Mouse (Mus musculus) central nervous system, embryonic 14 days (tissue): Measurements from ENCODE around the gene Zcchc2. TPM values are rescaled to one million over a fixed set of nuclear protein-coding genes. Genes with fewer than 3 reads are reported as not detected.

Experiments
- polyA plus RNA-seq: library from polyadenylated mRNA; depleted of rRNA; stranded (reverse); fragments of >200 nt; gene quantifications from 2 replicates; pipeline ENCODE4 v1.2.3, GENCODE M21; 2012; rRNA removed

The Zcchc2 gene
- 10.7 and 12.1 TPM in 2 replicates for polyA plus RNA-seq

DNA sequence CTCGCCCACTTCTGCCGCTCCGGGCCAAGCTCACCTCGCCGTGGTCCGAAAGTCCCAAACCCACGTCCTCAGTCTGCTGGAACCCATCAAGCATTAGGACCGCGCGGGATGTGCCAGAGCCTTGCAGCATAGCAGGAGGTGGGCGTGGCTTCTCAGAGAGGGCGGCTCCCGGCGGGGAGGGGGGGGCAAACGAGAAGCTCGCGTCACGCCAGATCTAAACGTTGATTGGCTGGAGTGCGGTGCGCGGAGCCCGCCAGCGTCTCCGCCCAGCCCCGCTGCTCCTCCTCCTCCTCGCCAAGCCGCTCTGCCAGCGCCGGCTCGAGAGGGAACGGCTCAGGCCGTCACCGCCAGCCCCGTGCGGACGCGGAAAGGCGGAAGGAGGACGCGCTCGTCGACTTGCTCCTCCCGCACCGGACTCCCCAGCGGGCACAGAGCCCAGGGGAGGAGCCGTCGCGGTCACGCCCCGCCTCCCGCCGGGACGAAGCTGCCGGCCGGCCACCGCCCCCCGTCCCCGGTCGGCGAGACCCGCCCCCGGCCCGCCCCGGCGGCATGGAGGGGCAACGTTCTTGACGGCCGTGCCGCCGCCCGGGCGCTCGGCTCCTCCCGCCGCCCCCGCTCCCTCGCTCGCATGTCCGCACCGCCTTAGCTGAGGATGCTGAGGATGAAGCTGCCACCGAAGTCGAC lies at the start of gene Zcchc2:
Gene Zcchc2 (plus strand): TSS at position 269 of the 684 bp plus-strand sequence.

Other genes starting within 250 kb of the Zcchc2 start
- 0.64 and 0.75 TPM in 2 replicates for gene Tnfrsf11a, start 209.7 kb upstream of the Zcchc2 start, polyA plus RNA-seq
- 18.8 and 21.4 TPM in 2 replicates for gene Phlpp1, start 181.3 kb downstream of the Zcchc2 start, polyA plus RNA-seq